Mouse (Mus musculus) midbrain, embryonic 15.5 days (tissue): ENCODE measurements around the gene Psmd8. TPM values are rescaled to one million over a fixed set of nuclear protein-coding genes. Genes with fewer than 3 reads are reported as not detected.
"Not testable (repeated sequence)": the region's sequence is repeated elsewhere in the genome, so short reads cannot be mapped to it uniquely, and the experiment has no call there.

Experiments used
- ATAC-seq: fragments of 200-750 bp; cut with Nextera tagmentation; replicated peaks from 2 replicates; pipeline ENCODE4 v1.8.0; 2017; ENCODE audit warnings: moderate TSS enrichment
- H3K27ac ChIP-seq: fragments of 300-500 bp; sonication (generic); 2 replicates; pipeline ENCODE4 v1.5.1; 2015; ENCODE audit warnings: mild to moderate bottlenecking, inconsistent platforms
- H3K27me3 ChIP-seq: fragments of 300-500 bp; sonication (generic); replicated peaks from 2 replicates; pipeline ENCODE4 v1.6.1; 2015; ENCODE audit warnings: inconsistent platforms
- H3K36me3 ChIP-seq: fragments of 300-500 bp; sonication (generic); replicated peaks from 2 replicates; pipeline ENCODE4 v1.6.1; 2015; ENCODE audit warnings: inconsistent platforms
- H3K4me1 ChIP-seq: fragments of 300-500 bp; sonication (generic); 2 replicates; pipeline ENCODE4 v1.6.1; 2015; ENCODE audit warnings: inconsistent platforms
- H3K4me2 ChIP-seq: fragments of 300-500 bp; sonication (generic); 2 replicates; pipeline ENCODE4 v1.6.1; 2015; ENCODE audit warnings: inconsistent platforms, mild to moderate bottlenecking, moderate library complexity
- H3K4me3 ChIP-seq: fragments of 300-500 bp; sonication (generic); 2 replicates; pipeline ENCODE4 v1.5.1; 2015; ENCODE audit warnings: mild to moderate bottlenecking, inconsistent platforms
- H3K9ac ChIP-seq: fragments of 300-500 bp; sonication (generic); 2 replicates; pipeline ENCODE4 v1.6.1; 2015; ENCODE audit warnings: mild to moderate bottlenecking, inconsistent platforms
- H3K9me3 ChIP-seq: fragments of 300-500 bp; sonication (generic); 2 replicates; pipeline ENCODE4 v1.6.1; 2016; ENCODE audit warnings: inconsistent platforms
- WGBS: fragments of 180-500 bp; shearing (Covaris S2); methylation state at CpG from one replicate; pipeline ENCODE4 v1.1.7; 2015; ENCODE audit warnings: mixed read lengths; 5-methylcytosine and 5-hydroxymethylcytosine counted together
- polyA plus RNA-seq: library from polyadenylated mRNA; unstranded; fragments of >200 nt; fragmentation: Nextera tagmentation; extraction: Ambion mirVana; gene quantifications from 2 replicates; pipeline ENCODE4 v1.2.1, GENCODE M21; 2015

The Psmd8 gene
- polyA plus RNA-seq, 1 experiment from 2014 or later, result 282 TPM

DNA sequence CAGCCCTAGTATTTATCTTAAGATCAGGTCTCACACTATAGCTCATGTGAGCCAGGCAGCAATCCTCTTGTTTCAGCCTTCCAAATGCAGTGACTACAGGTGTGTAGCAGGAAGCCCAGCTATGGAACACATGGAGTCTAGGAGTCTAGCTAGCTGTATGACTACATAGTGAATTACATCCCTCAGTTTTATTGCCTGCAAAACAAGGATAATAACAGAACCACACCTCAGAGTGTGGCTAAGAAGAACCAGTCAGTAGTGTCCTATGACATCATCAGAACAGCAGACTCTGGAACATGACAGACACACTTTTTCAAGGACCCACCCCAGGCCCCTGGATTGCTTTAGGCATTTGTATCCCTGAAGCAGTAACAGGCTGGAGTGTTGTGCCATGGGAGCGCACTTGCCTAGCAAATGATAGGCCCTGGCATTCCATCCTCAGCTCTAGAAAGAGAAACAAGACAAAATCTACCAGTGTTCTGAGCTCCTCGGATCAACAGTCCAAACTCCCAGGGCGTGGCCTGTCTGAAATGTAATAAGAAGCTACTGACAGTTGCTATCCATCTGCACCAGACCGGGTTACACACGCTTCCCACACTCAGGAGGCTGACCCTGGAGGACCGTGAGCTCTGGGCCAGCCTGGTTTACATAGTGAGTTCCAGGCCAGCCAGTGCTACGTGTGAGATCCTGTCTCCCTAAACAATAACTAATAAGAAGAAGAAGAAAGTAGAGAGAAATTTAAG lies 33.7 kb downstream of the Psmd8 start:
- Histone ChIP-seq H3K36me3 (no peaks in the 10 kb centered on the region), H3K4me3 (no peak overlapping the region), H3K4me2 (no peak overlapping the region), H3K4me1 (no peaks in the 10 kb centered on the region), H3K9me3 (no peaks in the 10 kb centered on the region), H3K9ac (no peak overlapping the region), H3K27me3 (no peaks in the 10 kb centered on the region), H3K27ac (no peak overlapping the region)
- 89% methylated on average over 7 of the region's 7 CpGs for WGBS
- no peak for ATAC-seq

DNA sequence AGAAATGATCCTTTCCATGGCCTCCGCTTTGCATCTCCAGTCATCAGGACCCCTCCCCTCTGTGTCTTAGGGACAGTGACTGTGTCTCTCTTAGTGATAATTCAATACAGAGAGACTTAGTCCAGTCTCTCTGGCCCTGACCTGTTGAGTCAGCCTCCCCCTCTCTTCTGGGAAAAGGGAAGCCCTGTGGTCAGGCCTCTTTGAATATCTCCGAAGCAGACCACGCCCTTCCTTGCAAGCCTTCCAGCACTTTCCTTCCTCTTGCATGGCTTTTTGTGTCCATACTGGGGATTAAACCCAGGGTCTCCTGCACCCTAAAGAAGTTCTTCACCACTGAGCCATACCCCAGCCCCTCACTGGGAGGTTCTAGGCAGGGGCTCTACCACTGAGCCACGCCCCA lies 36.5 kb downstream of the Psmd8 start:
- H3K4me3 ChIP-seq, result no peak overlapping the region
- WGBS, result 89% methylated on average over 4 of the region's 4 CpGs
- H3K27ac ChIP-seq, result no peak overlapping the region
- no peaks in the 10 kb centered on the region for H3K27me3 ChIP-seq
- H3K9me3 ChIP-seq, result no peaks in the 10 kb centered on the region
- H3K4me1 ChIP-seq, result no peaks in the 10 kb centered on the region
- ATAC-seq, result no peak
- no peaks in the 10 kb centered on the region for H3K36me3 ChIP-seq
- no peak overlapping the region for H3K4me2 ChIP-seq
- H3K9ac ChIP-seq, result no peak overlapping the region

DNA sequence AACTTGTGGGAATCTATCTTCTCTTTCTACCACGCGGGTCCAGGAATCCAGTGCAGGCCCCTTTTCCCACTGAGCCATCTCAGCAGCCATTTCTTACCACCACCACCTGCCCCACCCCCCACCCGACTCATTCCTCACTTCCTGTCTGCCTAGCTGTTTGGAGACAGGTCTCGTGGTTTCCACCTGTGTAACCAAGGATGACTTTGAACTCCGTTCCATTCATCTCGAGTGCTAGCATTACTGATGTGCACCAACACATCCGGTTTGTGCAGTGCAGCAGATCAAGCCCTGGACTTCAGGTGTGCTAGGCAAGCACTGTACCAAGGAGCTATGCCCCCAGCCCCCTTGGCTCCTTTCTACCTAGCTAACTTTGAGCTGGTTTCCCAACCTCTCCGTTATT lies 39.1 kb downstream of the Psmd8 start:
- Histone ChIP-seq H3K9me3 (no peaks in the 10 kb centered on the region), H3K27ac (no peak overlapping the region), H3K9ac (no peak overlapping the region), H3K4me2 (no peak overlapping the region), H3K27me3 (no peaks in the 10 kb centered on the region), H3K4me1 (no peaks in the 10 kb centered on the region), H3K4me3 (no peak overlapping the region), H3K36me3 (no peaks in the 10 kb centered on the region)
- ATAC-seq, result no peak
- WGBS, result 88% methylated on average over 8 of the region's 8 CpGs

DNA sequence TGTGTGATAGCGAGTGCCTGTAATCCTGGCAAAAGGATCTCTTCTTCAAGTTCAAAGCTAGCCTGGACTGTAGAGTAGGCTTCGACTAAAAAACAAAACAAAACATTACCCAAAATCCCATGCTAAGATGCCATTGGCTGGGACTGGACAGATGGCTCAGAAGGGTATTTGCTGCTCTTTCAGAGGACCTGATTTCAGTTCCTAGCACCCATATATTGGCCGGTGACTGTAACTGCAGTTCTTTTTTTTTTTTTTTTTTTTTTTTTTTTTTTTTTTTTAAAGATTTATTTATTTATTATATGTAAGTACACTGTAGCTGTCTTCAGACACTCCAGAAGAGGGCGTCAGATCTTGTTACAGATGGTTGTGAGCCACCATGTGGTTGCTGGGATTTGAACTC lies 41.3 kb downstream of the Psmd8 start:
- H3K9ac ChIP-seq, H3K36me3 ChIP-seq, H3K4me3 ChIP-seq, ATAC-seq, H3K27ac ChIP-seq, H3K4me2 ChIP-seq, H3K27me3 ChIP-seq, H3K9me3 ChIP-seq, H3K4me1 ChIP-seq: not testable (repeated sequence)
- WGBS, result 86% methylated on average over 3 of the region's 4 CpGs

DNA sequence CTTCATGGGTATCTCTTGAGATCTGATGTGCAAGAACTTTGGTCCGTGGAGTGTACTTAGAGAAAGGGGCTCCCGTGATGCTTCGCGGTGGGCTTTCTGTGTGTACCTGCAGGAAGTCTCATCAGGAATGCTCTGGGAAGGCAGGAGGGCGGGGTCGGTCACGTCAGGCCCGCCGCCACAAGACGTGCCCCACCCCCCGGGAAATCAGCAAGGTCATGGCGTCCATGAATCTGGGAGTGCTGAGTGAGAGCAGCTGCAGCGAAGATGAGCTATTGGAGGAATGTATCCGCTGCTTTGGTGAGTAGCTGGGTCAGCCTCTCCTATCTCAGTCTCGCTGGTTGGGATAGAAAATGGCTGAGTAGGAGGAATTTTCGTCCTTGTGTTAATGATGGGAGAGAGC lies 43.1 kb downstream of the Psmd8 start:
- no peak for ATAC-seq
- no peak overlapping the region for H3K27ac ChIP-seq
- peaks cover 7% of the 10 kb centered on the region for H3K27me3 ChIP-seq
- H3K4me3 ChIP-seq, result no peak overlapping the region
- H3K36me3 ChIP-seq, result no peaks in the 10 kb centered on the region
- no peak overlapping the region for H3K9ac ChIP-seq
- H3K9me3 ChIP-seq, result no peaks in the 10 kb centered on the region
- peaks cover 4% of the 10 kb centered on the region; the same call in 1 of the 2 replicates for H3K4me1 ChIP-seq
- 49% methylated on average over 16 of the region's 16 CpGs for WGBS
- H3K4me2 ChIP-seq, result no peak overlapping the region

DNA sequence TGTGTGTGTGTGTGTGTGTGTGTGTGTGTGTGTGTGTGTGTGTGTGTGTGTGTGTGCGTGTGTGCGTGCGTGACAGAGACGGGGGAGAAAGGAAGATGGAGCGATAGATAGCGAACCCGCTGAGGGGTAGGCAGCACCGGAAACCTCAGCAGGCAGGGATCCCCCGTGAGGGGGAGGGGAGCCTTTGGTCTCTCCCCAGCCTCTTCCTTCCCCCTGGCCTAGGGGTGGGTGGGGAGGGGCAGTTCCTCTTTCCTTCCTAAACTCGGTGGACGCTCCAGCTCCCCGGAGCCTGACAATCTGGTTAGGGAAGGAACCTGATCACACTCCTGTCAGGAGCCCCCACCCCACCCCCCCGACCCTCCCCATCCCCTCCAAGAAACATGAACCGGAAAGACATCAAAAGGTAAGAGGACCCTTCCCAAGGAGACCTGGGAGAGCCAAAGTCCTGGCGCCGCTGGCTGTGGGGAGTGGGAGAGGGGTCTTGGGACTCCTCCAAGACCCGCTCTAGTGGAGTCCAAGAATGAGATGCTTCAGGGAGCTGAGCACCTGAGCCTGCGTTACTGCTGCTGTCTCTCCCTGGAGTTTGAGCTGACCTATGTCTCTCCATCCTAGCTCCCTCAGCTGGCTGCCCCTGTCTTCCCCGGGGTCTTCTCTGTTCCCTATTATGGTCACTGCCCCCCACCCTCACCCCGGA lies 45.7 kb downstream of the Psmd8 start, which contains the start of gene Rasgrp4:
Gene Rasgrp4, plus strand, starts transcription at position 159 of the 694 bp plus-strand sequence.
- Histone ChIP-seq H3K4me2 (peak within 1 kb of the TSS; percentile 51), H3K27me3 (peaks cover 7% of the 10 kb centered on the region), H3K27ac (no peak within 1 kb of the TSS), H3K9ac (no peak within 1 kb of the TSS), H3K4me3 (peak within 1 kb of the TSS; percentile 22), H3K4me1 (peaks cover 4% of the 10 kb centered on the region; the same call in 1 of the 2 replicates), H3K36me3 (no peaks in the 10 kb centered on the region), H3K9me3 (no peaks in the 10 kb centered on the region)
- ATAC-seq, result 0 out of 2 replicates have a peak, but pooled peaks have one; percentile 39
- under 1% methylated on average over 12 of the region's 20 CpGs for WGBS

DNA sequence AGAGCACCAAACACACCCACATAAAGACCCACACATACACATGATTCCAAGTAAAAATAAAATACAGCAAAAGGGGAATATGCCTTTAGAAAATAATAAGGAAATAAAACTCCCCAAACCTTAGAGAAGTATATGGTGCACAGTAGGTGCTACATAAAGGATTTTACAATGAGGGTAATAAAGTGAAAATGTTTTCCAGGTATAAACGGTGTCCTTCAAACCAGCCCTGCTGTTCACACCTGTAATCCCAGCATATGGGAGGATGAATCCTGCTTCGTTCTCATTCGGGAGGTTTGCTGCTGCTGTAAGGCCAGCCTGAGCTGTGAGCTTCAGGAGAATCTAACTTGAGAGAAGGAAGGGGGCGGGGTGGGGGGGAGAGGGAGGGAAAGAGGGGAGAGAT lies 46.3 kb downstream of the Psmd8 start:
- Histone ChIP-seq H3K4me1 (peaks cover 4% of the 10 kb centered on the region; the same call in 1 of the 2 replicates), H3K9me3 (no peaks in the 10 kb centered on the region), H3K27me3 (peaks cover 7% of the 10 kb centered on the region), H3K4me3 (peak overlapping the region; percentile 22), H3K9ac (no peak overlapping the region), H3K36me3 (no peaks in the 10 kb centered on the region), H3K27ac (no peak overlapping the region), H3K4me2 (peak overlapping the region; percentile 51)
- 4% methylated on average over 4 of the region's 4 CpGs for WGBS
- ATAC-seq, result no peak

DNA sequence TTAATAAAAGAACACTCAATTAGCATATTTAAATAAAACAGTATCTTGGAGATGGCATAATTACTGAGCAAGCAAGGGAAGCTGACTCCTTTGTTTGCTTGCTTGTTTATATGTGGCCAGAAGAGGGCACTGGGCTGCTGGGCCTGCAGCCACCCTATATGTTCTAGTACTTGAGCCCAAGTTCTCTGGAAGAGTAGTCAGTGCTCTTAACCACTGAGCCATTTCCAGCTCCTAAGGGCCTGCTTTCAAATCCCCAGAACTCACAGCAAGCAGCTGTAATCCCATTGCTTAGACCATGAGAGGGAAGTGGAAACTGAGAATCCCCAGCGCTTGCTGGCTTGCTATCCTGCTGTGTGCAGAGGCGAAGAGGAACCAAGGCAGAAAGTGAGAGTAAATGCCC lies 51.8 kb downstream of the Psmd8 start:
- Histone ChIP-seq H3K9me3 (no peaks in the 10 kb centered on the region), H3K27me3 (0 out of 2 replicates have a peak, but pooled peaks cover 4% of the 10 kb centered on the region), H3K4me2 (no peak overlapping the region), H3K4me1 (0 out of 2 replicates have a peak, but pooled peaks cover 7% of the 10 kb centered on the region), H3K4me3 (no peak overlapping the region), H3K36me3 (no peaks in the 10 kb centered on the region), H3K9ac (no peak overlapping the region), H3K27ac (no peak overlapping the region)
- ATAC-seq, result no peak
- WGBS, result 51% methylated on average over 2 of the region's 2 CpGs

DNA sequence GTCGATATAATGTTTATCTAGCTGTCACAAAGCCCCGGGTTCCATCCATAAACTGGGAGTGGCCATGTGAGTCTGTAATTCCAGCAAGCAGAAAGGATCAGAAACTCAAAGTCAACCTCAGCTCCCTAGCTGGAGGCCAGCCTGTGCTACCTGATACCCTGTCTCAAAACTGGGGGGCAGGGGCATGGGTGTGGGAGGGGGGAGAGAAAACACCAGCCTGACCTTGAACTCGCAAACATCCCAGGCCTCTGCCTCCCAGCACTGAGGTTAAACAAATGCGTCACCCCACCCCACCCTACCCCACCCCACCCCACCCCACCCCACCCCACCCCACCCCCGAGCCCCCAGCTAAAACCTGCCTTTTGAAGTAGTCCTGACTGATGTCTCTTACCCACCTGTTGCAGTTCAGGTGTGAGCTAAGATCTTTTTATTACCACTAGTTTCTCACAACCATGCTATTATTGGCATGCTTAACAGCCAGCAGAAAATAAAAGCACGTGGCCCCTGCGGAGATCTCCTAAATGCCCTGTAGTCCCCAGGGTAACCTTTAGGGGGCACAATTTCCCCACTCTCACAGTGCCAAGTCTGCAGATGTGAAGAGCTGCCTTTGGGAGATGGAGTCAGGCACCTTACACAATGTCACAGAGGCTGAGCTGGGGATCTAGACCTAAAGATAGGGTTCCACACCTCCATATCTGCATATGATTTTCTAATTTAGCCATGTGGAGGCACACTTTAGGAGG lies 54.2 kb downstream of the Psmd8 start:
- no peaks in the 10 kb centered on the region for H3K36me3 ChIP-seq
- H3K4me2 ChIP-seq, result no peak overlapping the region
- no peaks in the 10 kb centered on the region for H3K9me3 ChIP-seq
- H3K4me3 ChIP-seq, result no peak overlapping the region
- H3K27ac ChIP-seq, result no peak overlapping the region
- no peak overlapping the region for H3K9ac ChIP-seq
- 38% methylated on average over 7 of the region's 7 CpGs for WGBS
- H3K4me1 ChIP-seq, result 0 out of 2 replicates have a peak, but pooled peaks cover 7% of the 10 kb centered on the region
- no peak for ATAC-seq
- 0 out of 2 replicates have a peak, but pooled peaks cover 4% of the 10 kb centered on the region for H3K27me3 ChIP-seq

DNA sequence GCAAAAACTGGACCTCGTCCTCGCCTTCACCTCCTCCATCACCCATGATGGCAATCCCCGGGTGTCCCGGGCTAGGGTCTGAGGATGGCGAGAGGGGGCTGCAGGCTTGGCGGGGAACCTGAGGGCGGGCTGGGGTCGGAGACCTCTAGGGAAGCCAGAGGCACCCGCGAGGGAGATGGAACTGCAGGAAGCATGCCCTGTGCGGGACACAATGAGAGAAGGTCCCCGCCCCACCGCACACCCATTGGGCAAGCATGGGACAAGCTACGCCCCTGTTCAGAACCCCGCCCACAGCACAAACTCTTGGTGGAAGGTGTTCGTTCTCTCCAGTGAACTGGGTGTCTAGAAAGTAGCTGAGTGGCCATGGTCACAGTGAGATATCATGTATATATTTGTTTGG lies 55.5 kb downstream of the Psmd8 start, which contains the start of gene Ryr1:
Gene Ryr1, minus strand, starts transcription at position 210 of the 400 bp plus-strand sequence.
- no peak; the same call in 1 of the 2 replicates for ATAC-seq
- peak within 1 kb of the TSS; percentile 49 for H3K4me2 ChIP-seq
- H3K9me3 ChIP-seq, result no peaks in the 10 kb centered on the region
- WGBS, result 2% methylated on average over 16 of the region's 16 CpGs
- no peak within 1 kb of the TSS for H3K27ac ChIP-seq
- H3K27me3 ChIP-seq, result 0 out of 2 replicates have a peak, but pooled peaks cover 4% of the 10 kb centered on the region
- peak within 1 kb of the TSS; percentile 19 for H3K4me3 ChIP-seq
- no peak within 1 kb of the TSS for H3K9ac ChIP-seq
- H3K36me3 ChIP-seq, result no peaks in the 10 kb centered on the region
- H3K4me1 ChIP-seq, result 0 out of 2 replicates have a peak, but pooled peaks cover 7% of the 10 kb centered on the region
